Mouse (Mus musculus): ENCODE measurements at regions not wholly inside any gene's neighbourhood (a gene's known extent, or its start where the extent isn't known, plus 50 kb on each side); places are given as distances from the start of the nearest gene placed in this dataset.

- Histone ChIP-seq H3K4me3 (ENCODE audit: insufficient read depth, poor library complexity, severe bottlenecking) (no peak overlapping the region), H3K79me2 (ENCODE audit: control insufficient read depth, insufficient read depth) (no peaks in the 10 kb centered on the region), H3K36me3 (ENCODE audit: control insufficient read depth, insufficient read depth) (no peaks in the 10 kb centered on the region), H3K79me3 (ENCODE audit: low read depth) (no peaks in the 10 kb centered on the region), H3ac (ENCODE audit: control insufficient read depth, insufficient read length, low read depth) (no peak overlapping the region), H3K27me3 (ENCODE audit: control insufficient read depth, insufficient read depth, insufficient read length) (no peaks in the 10 kb centered on the region)
- TF ChIP-seq MAX (IDR thresholded peaks at IDR 0.05) (no peak), MYOG (IDR thresholded peaks at IDR 0.05; ENCODE audit: control insufficient read depth, extremely low read depth, insufficient read length) (no peak), FOSL1 (IDR thresholded peaks at IDR 0.05; ENCODE audit: insufficient read depth, low read length, poor library complexity, severe bottlenecking) (no peak), CTCF (IDR thresholded peaks at IDR 0.05; ENCODE audit: control insufficient read depth, insufficient read depth, insufficient read length) (no peak), USF1 (IDR thresholded peaks at IDR 0.05; ENCODE audit: low read depth) (no peak), MYOD1 (IDR thresholded peaks at IDR 0.05; ENCODE audit: control insufficient read depth, insufficient read length, low read depth) (no peak), CEBPB (IDR thresholded peaks at IDR 0.05; ENCODE audit: low read depth) (no peak)
Observed at GRCm38 (mm10) chr9:41703091-41703490, 421.0 kb downstream of the Sorl1 start.

DNA sequence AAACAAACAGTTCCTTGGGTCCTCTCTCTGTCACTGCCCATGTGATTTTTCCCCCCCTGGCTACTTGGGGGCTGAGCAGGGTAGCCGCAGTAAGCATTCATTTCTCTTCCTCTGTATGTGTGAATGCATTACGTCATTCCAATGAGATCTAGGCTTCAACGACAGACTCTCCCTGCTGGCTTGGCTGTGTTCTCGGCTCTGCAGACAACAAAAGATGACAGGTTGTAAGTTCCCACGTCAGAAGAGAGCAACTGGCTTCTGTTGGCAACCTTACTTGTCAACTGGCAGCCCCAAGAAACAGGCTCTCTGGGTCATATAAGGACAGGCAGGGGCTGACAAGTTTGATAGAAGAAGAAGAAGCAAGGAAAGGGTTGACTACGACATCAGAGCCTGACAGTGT, 423.4 kb downstream of the Sorl1 start:
- H3K4me3 ChIP-seq (ENCODE audit: insufficient read depth, poor library complexity, severe bottlenecking) = no peak overlapping the region
- H3ac ChIP-seq (ENCODE audit: control insufficient read depth, insufficient read length, low read depth) = no peak overlapping the region
- H3K79me3 ChIP-seq (ENCODE audit: low read depth) = no peaks in the 10 kb centered on the region
- H3K79me2 ChIP-seq (ENCODE audit: control insufficient read depth, insufficient read depth) = no peaks in the 10 kb centered on the region
- H3K27me3 ChIP-seq (ENCODE audit: control insufficient read depth, insufficient read depth, insufficient read length) = no peaks in the 10 kb centered on the region
- TF ChIP-seq MYOG (IDR thresholded peaks at IDR 0.05; ENCODE audit: control insufficient read depth, extremely low read depth, insufficient read length) (no peak), CTCF (IDR thresholded peaks at IDR 0.05; ENCODE audit: control insufficient read depth, insufficient read depth, insufficient read length) (no peak), CEBPB (IDR thresholded peaks at IDR 0.05; ENCODE audit: low read depth) (no peak), USF1 (IDR thresholded peaks at IDR 0.05; ENCODE audit: low read depth) (no peak), MYOD1 (IDR thresholded peaks at IDR 0.05; ENCODE audit: control insufficient read depth, insufficient read length, low read depth) (no peak), FOSL1 (IDR thresholded peaks at IDR 0.05; ENCODE audit: insufficient read depth, low read length, poor library complexity, severe bottlenecking) (no peak), MAX (IDR thresholded peaks at IDR 0.05) (no peak)
- no peaks in the 10 kb centered on the region for H3K36me3 ChIP-seq (ENCODE audit: control insufficient read depth, insufficient read depth)

DNA sequence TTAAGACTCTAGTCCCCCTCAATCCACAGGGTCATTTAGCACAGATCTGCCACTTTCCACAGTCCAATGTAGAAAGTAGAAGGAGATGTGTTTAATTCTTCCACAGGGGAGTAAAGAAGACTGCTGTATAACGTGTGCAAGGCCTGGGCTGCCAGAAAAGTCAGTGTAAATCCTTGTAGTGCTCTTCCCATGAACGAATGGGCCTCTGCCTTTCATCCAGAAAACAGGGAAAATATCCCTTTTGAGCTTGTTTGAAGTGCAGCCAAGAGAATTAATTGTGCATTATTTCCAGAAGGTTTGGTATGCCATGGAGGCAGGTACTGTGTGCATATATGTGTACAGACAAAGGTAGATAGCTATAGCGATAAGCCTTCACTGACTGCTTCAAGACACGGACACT, 425.1 kb downstream of the Sorl1 start:
- Histone ChIP-seq H3K36me3 (ENCODE audit: control insufficient read depth, insufficient read depth) (no peaks in the 10 kb centered on the region), H3K79me2 (ENCODE audit: control insufficient read depth, insufficient read depth) (no peaks in the 10 kb centered on the region), H3K27me3 (ENCODE audit: control insufficient read depth, insufficient read depth, insufficient read length) (no peaks in the 10 kb centered on the region), H3K4me3 (ENCODE audit: insufficient read depth, poor library complexity, severe bottlenecking) (no peak overlapping the region), H3ac (ENCODE audit: control insufficient read depth, insufficient read length, low read depth) (no peak overlapping the region), H3K79me3 (ENCODE audit: low read depth) (no peaks in the 10 kb centered on the region)
- no peak for TF ChIP-seq CTCF (IDR thresholded peaks at IDR 0.05; ENCODE audit: control insufficient read depth, insufficient read depth, insufficient read length)
- no peak for TF ChIP-seq USF1 (IDR thresholded peaks at IDR 0.05; ENCODE audit: low read depth)
- TF ChIP-seq MYOD1 (IDR thresholded peaks at IDR 0.05; ENCODE audit: control insufficient read depth, insufficient read length, low read depth) = no peak
- no peak for TF ChIP-seq CEBPB (IDR thresholded peaks at IDR 0.05; ENCODE audit: low read depth)
- no peak for TF ChIP-seq MAX (IDR thresholded peaks at IDR 0.05)
- no peak for TF ChIP-seq FOSL1 (IDR thresholded peaks at IDR 0.05; ENCODE audit: insufficient read depth, low read length, poor library complexity, severe bottlenecking)
- TF ChIP-seq MYOG (IDR thresholded peaks at IDR 0.05; ENCODE audit: control insufficient read depth, extremely low read depth, insufficient read length) = no peak

DNA sequence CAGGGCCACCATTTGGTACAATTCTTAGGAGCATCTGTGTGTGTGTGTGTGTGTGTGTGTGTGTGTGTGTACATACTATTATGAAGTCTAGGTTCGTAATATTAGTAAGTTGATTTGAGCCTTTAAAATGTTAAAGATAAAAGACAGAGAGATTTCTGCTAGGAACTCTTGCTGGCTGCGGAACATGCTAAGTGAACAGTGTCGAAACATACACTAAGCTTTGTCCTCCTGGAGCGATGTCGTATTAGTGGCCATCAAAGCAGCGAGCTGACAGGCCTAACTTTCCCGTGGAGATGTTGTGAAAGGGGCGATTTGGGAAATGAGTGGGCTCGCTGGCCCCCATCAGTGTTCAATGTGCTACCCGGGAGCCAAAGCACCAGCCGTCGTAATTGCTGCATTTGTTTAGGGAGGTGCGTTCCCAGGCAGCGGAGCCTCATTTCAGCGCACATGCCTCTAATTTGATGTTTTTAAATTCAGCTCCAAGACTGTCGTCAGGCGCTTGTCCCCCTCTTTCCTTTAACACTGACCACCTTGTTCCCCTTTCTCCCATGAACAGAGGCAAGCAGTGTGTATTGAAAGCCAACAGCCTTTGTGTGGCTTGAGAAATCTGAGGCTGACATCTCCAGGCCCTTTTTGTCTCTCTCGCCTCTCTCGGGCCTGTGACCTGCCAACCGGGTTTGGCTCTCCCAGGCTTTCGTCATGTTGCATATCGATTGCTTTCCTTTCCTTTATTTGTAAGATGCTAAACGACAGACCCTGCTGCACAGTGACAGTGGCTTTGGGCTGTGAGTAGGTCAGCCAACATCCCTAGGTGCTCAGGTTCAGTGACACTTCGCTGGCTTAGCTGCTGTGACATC, 426.3 kb downstream of the Sorl1 start:
- no peak overlapping the region for H3ac ChIP-seq (ENCODE audit: control insufficient read depth, insufficient read length, low read depth)
- H3K79me2 ChIP-seq (ENCODE audit: control insufficient read depth, insufficient read depth) = no peaks in the 10 kb centered on the region
- H3K79me3 ChIP-seq (ENCODE audit: low read depth) = no peaks in the 10 kb centered on the region
- no peaks in the 10 kb centered on the region for H3K27me3 ChIP-seq (ENCODE audit: control insufficient read depth, insufficient read depth, insufficient read length)
- TF ChIP-seq MYOD1 (IDR thresholded peaks at IDR 0.05; ENCODE audit: control insufficient read depth, insufficient read length, low read depth) (no peak), CEBPB (IDR thresholded peaks at IDR 0.05; ENCODE audit: low read depth) (no peak), MAX (IDR thresholded peaks at IDR 0.05) (no peak), MYOG (IDR thresholded peaks at IDR 0.05; ENCODE audit: control insufficient read depth, extremely low read depth, insufficient read length) (no peak), FOSL1 (IDR thresholded peaks at IDR 0.05; ENCODE audit: insufficient read depth, low read length, poor library complexity, severe bottlenecking) (no peak), USF1 (IDR thresholded peaks at IDR 0.05; ENCODE audit: low read depth) (no peak), CTCF (IDR thresholded peaks at IDR 0.05; ENCODE audit: control insufficient read depth, insufficient read depth, insufficient read length) (no peak)
- H3K36me3 ChIP-seq (ENCODE audit: control insufficient read depth, insufficient read depth) = no peaks in the 10 kb centered on the region
- no peak overlapping the region for H3K4me3 ChIP-seq (ENCODE audit: insufficient read depth, poor library complexity, severe bottlenecking)

DNA sequence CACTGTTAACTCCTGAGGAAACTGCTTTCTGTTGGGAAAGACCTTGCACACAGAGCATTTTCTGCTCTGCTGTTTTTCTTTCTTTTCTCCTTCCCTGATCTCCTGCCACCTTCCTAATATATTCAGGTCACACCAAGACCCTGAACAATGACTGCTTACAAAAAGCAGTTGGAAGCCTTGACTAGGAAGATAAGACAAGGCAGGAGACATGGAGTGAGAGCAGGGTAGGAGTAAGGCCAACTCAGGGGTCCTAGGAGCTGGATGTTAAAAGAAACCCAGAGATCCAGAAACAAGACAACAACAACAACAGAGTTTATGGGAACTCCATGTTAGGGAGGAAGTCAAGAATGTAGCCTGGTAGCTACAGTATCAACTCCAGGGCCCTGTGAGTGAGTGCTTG, 426.9 kb downstream of the Sorl1 start:
- TF ChIP-seq CEBPB (IDR thresholded peaks at IDR 0.05; ENCODE audit: low read depth) (no peak), MYOD1 (IDR thresholded peaks at IDR 0.05; ENCODE audit: control insufficient read depth, insufficient read length, low read depth) (no peak), MAX (IDR thresholded peaks at IDR 0.05) (no peak)
- Histone ChIP-seq H3K79me3 (ENCODE audit: low read depth) (no peaks in the 10 kb centered on the region), H3K36me3 (ENCODE audit: control insufficient read depth, insufficient read depth) (no peaks in the 10 kb centered on the region), H3K4me3 (ENCODE audit: insufficient read depth, poor library complexity, severe bottlenecking) (no peak overlapping the region), H3ac (ENCODE audit: control insufficient read depth, insufficient read length, low read depth) (no peak overlapping the region), H3K79me2 (ENCODE audit: control insufficient read depth, insufficient read depth) (no peaks in the 10 kb centered on the region), H3K27me3 (ENCODE audit: control insufficient read depth, insufficient read depth, insufficient read length) (no peaks in the 10 kb centered on the region)

Data from C2C12 (cell line).